Mouse (Mus musculus) T-helper 1 cell (primary cell): ENCODE results near the gene Col6a6.

Experiments
- in situ Hi-C: fragments of 300-600 bp; cut with MboI, MseI; formaldehyde crosslinking; loops from one replicate; pipeline ENCODE4 v1.15.1; 2025; ENCODE audit warnings: high pct_unique_total_duplicates

The Col6a6 gene

GRCm38 (mm10) chr9:105803416-105803815 is 24.5 kb downstream of the Col6a6 start:
- in situ Hi-C loops = no loop called here

- in situ Hi-C loops = no loop called here
Measured at GRCm38 (mm10) chr9:105801463-105801862, 26.5 kb downstream of the Col6a6 start.

- in situ Hi-C loops = no loop called here
Measured at GRCm38 (mm10) chr9:105800286-105800685, 27.7 kb downstream of the Col6a6 start.

DNA sequence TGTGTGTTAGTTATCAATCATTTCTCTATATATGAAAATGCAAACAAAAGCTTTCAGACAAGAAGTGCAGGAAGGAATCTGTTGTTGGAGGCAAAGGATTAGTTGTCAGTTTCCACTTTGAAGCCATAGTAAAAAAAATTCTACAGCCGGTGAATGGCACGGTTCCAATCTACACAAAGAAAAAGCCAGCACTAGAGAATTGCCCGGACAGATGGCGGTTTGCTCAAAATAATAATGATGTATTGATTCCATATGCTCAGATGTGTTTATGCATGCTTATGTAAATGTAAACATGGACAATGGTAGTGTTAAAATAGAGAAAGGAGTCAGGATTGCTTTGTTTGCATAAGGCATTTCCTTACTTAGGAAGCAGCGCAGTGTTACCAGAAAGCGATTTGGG is 31.8 kb downstream of the Col6a6 start:
- in situ Hi-C loops = no loop called here

DNA sequence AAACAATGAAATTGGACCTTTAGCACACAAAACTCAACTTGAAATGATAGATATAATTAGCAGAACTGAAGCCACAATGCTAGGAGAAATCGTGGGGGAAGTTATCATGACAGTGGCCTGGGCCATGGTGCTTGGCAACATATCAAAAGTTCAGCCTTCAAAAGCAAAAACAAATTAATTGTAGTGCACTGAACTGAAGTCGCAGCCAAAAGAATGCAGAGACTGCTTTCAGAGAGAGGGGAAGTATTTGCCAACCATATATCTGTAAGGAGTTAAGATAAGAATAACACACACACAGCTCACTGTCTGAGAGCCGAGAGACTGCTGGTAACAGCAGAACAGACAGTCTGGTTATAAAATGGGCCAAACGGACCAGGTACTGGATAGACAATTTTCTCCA is 33.0 kb downstream of the Col6a6 start:
- in situ Hi-C loops = no loop called here

- in situ Hi-C loops = no loop called here
Measured at GRCm38 (mm10) chr9:105791810-105792209, 36.1 kb downstream of the Col6a6 start.

DNA sequence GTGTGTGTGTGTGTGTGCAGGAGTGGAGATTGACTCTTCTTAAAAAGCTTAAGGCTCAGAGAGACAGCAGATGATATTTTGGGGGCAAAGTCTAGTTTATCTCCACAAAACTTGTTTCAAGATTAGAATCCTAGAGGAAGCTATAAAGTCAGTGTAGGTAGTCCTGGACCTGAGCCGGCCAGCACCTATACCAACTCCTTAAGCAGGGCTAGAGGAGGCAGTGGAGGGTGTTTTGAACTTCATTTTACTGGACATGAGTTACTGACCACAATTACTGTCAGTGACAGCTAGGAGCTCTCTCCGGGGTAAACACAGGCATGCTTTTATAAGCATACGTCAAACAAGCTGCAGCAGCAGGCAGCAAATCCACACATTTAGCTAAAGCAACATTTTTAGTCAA is 39.8 kb downstream of the Col6a6 start:
- in situ Hi-C loops = no loop called here

DNA sequence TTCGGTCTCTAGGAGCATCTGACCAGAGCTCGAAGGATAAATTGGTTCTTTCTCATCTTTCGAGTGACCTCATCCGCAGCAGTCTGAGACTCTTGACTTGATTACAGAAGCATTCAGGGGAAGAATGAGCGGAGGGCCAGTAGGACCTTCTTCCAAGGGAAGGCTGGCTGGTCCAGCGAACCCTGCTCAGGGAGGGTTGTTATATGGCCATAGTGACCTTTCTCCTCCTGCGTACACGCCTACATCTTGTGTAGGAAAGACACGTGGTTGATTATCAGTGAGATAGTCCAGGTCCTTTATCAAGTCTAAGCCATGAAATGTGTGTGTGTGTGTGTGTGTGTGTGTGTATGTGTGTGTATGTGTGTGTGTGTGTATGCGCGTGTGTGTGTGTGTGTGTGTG is 40.2 kb downstream of the Col6a6 start:
- in situ Hi-C loops = no loop called here

DNA sequence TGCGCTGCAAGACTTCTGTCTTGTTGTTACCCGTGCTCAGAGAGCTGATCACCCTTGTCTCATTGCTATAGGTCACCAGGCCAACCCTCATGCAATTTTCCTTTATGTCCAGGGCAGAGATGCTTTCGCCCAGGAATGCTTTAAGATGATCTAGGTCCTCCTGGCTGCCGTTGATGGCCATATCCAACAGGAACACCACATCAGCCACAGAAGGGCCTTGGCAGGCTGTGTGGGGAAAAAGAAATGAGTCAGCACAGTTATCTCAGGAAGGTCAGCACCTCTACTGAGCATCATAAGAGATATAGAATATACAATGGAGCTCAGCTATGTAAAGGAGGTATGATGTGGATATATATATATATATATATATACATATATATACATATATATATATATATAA is 43.9 kb downstream of the Col6a6 start:
- in situ Hi-C loops = no loop called here

DNA sequence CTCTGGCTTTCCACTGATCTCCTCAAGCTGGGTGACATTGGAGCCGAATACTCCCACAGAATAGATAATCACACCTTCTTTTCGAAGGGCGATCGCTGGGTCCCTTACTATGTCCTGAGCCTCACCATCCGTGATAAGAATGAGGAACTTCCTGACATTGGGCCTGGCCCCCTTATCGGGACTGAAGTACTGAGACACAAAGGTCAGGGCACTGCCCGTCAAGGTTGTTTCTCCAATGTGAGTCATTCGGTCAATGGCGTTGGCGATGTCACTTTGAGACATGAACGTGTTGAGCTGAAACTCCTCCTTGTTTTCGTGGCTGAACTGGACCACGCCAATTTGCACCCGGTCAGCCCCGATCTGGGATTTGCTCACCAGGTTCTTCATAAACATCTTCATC is 47.3 kb downstream of the Col6a6 start:
- in situ Hi-C loops = no loop called here

DNA sequence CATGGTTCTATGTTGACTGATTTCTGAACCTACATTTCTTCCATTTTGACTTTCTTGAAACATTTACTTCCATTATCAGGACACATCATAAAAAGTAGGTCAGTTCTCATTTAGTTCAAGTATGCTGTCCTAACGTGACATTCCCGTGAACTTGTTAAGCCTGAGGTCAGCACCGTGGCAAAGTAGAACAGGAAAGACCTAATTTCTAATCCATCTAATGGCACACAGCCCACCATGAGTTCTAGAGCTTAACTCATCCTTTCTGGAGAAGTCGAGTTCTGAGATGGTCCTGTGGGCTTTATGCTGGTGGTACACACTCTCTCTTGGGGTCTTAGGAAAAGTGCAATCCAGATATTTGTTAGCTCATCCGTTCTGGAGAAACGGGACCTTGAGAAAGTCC is 49.2 kb downstream of the Col6a6 start:
- in situ Hi-C loops = no loop called here

DNA sequence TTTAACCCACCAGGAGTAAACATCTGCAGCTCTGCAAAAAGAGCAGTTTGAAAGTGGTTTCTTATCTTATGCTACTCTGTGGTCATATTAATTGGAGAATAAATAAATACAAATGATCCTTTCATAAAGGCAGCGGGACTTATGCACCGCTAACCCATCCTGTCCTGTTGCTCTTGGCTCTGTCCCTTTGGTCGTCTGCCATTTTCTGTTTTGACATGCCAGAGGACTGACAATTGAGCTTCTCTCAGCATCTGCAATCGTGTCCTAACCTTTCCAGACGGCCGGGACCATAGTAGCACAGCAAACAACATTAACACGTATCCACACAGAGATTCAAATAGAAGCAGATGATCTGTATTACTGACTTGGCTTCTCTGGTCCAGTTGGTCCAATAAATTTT is 53.1 kb downstream of the Col6a6 start:
- in situ Hi-C loops = no loop called here

DNA sequence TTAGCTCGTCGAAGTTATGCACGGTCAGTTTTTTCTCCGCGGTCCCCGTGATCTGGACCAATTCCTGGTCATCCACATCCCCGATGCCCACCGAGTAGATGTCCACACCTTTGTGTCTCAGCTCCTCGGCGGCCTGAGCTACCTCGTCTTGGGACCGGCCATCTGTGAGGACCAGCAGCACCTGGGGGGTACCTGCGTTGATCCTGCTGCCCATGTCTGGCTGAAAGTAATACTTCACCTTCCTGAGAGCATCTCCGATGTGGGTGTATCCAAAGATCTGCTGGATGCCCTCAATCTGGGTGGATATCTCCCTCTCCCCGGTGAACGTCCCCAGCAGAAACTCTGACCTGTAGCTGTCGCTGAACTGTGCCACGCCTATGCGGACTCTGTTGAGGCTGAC is 53.6 kb downstream of the Col6a6 start:
- in situ Hi-C loops = no loop called here

DNA sequence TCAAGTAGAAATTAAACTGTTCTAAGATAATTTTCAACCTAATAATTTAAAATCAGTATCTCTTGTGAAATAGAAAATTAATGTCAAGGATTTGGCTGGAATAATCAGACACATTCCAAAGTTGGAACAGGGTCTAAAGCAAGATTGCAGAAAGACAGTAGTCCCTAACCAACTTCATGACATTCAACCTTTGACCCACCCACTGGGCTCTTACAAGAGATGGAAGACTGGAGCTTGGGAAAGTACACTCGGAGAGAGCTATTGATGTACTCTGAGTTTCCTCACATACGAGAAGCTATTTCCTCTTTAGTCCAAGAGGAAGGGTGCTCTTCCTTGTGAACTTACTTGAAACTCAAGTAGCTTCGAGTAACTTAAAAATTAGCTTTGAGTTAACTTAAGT is 56.6 kb downstream of the Col6a6 start:
- in situ Hi-C loops = no loop called here

GRCm38 (mm10) chr9:105770690-105771089 is 57.3 kb downstream of the Col6a6 start:
- in situ Hi-C loops = no loop called here

DNA sequence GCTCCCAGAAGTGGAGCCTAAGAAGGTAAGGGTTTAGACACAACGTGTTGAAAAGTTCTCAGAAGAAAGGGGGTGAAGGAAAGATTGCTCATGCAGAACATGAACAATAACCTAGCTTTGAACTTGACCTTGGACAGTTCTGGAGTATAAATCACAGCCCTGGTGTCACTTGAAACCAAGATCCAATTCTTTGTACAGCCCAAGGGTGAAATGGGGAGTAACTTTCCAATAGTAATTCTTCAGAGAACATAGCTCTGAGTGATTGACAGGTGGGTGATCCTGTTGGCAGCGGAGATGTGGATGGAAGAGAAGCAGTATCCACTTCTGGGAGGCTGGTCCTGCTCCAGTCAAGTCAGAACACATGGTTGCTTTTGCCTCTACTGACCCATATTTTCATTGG is 62.1 kb downstream of the Col6a6 start:
- in situ Hi-C loops = no loop called here

- in situ Hi-C loops = no loop called here
Measured at GRCm38 (mm10) chr9:105764681-105765080, 63.3 kb downstream of the Col6a6 start.

DNA sequence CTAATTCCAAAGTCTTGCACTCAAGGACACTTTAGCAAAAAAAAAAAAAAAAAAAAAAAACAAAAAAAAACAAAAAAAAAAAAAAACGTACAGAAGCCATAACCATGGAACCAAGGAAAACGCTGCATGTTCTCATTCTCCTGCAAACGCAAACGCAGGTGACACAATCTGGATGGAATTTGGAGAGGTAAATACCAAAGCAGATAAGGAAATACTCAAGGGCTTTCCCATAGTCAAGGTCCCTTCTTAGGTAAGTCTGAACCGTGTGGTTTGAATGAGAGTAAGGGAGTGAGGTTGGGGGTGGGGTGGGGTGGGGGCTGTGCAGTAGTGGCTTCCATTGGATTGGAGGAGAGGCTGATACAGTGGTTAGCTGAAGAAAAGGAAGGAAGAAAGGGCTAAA is 63.8 kb downstream of the Col6a6 start:
- in situ Hi-C loops = no loop called here

DNA sequence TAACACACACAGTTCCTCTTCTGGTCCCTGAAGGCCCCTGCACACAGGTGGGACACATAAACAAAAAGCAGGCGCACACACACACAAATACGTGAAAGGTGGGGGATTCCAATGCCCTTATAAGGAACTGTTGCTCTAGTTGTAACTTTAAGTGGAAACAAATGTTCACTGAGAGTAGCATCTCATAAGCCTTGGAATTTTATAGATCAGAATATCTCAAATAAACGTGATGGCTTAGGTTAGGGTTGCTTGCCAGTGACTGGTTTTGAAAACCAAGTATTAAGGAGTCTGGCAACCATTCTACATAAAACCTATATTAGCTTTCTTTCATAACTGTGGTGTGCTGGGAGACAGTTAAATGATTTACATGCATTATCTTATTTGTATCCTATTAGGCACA is 64.3 kb downstream of the Col6a6 start:
- in situ Hi-C loops = no loop called here

GRCm38 (mm10) chr9:105762274-105762673 is 65.7 kb downstream of the Col6a6 start:
- in situ Hi-C loops = no loop called here

DNA sequence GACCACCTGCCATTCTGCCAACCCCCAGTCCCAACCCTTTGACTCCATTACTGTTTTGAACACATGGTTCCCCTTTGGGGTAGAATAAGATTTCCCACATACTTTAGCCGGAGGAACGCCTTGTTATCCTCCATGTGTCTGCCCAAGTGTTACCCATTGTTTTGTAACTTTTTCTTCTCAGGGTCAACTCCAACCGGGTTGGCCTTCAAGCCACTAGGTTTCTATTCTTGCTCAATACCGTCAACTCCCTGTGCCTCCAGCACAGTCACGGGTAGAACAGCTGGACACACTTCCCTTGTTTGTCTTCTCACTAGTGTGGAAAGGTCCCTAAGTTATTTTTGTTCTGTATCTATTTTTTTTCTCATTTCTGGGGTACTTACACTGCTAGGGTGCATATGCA is 69.1 kb downstream of the Col6a6 start:
- in situ Hi-C loops = no loop called here

DNA sequence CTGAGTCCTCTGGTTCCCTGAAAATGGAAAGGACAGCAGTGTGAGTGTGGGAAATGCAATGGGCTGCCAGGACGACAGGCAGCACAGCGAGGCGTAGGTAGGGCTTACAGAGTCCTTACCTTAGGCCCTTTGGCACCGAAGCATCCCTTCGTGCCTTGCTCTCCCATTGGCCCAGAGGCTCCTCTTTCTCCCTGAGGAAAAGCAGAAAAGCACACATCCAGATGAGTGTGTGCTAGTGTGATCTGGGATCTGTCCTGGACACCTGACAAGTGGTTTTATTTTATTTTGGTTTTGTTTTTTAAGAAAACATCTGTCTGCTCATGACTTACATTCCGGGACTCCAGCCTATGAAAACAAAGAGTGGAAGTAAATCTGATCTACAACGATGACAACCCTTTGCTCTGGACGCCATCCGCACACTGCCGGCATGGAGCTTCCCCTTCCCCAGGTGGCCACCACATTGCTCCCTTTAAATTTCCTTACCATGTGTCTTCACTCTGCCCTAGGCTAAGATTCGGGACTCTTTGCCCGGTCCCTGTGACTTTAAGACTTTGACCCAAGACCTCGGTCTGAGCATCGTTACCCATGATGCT is 69.7 kb downstream of the Col6a6 start:
- in situ Hi-C loops = no loop called here

DNA sequence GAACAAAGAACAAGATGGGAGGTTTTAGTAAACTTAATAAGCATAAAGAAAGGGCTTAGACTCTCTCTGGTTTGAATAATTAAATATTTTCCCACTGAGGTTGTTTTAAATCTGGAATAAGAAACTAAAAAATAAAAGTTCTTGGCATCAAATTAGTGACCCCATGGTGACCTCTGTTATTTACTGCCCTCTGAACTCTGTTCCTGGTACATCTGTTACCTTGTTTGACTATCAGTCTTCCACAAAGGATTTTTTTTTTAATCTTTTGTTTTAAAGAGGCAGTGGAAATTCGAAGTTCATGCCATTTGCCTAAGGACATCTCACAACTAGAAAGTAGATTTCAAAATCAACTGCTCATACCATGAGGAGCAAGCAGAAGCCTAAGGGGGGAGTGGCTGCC is 73.7 kb downstream of the Col6a6 start:
- in situ Hi-C loops = no loop called here

GRCm38 (mm10) chr9:105745861-105746260 is 82.1 kb downstream of the Col6a6 start:
- in situ Hi-C loops = no loop called here
